Mouse (Mus musculus) forebrain, embryonic 10.5 days (tissue): ENCODE results near the gene Atxn2. TPM values are rescaled to one million over a fixed set of nuclear protein-coding genes. Genes with fewer than 3 reads are reported as not detected.
"Not testable (repeated sequence)": the region's sequence is repeated elsewhere in the genome, so short reads cannot be mapped to it uniquely, and the experiment has no call there.

ENCODE experiments used
- DNase-seq: peaks from one replicate; pipeline ENCODE4 v3.0.0-alpha.2; 2017; ENCODE audit warnings: low spot score; ENCODE audit errors: extremely low spot score
- H3K27ac ChIP-seq: fragments of 300-500 bp; sonication (generic); 2 replicates; pipeline ENCODE4 v1.5.1; 2016; ENCODE audit warnings: mild to moderate bottlenecking
- H3K27me3 ChIP-seq: fragments of 300-500 bp; sonication (generic); 2 replicates; pipeline ENCODE4 v1.6.1; 2016; ENCODE audit warnings: mild to moderate bottlenecking; ENCODE audit not compliant: poor library complexity, severe bottlenecking
- H3K36me3 ChIP-seq: fragments of 300-500 bp; sonication (generic); replicated peaks from 2 replicates; pipeline ENCODE4 v1.6.1; 2016; ENCODE audit warnings: mild to moderate bottlenecking, moderate library complexity
- H3K4me1 ChIP-seq: fragments of 300-500 bp; sonication (generic); 2 replicates; pipeline ENCODE4 v1.6.1; 2016
- H3K4me3 ChIP-seq: fragments of 300-500 bp; sonication (generic); 2 replicates; pipeline ENCODE4 v1.5.1; 2016; ENCODE audit warnings: mild to moderate bottlenecking, moderate library complexity
- H3K9me3 ChIP-seq: fragments of 300-500 bp; sonication (generic); 2 replicates; pipeline ENCODE4 v1.6.1; 2016; ENCODE audit warnings: mild to moderate bottlenecking, moderate library complexity
- WGBS: fragments of 180-500 bp; shearing (Covaris S2); methylation state at CpG from one replicate; pipeline ENCODE4 v1.1.7; 2016; 5-methylcytosine and 5-hydroxymethylcytosine counted together
- polyA plus RNA-seq: library from polyadenylated mRNA; unstranded; fragments of >200 nt; fragmentation: Nextera tagmentation; extraction: Ambion mirVana; gene quantifications from 2 replicates; pipeline ENCODE4 v1.2.1, GENCODE M21; 2016

Gene Atxn2
- polyA plus RNA-seq, 1 experiment from 2014 or later: 41.0 TPM

DNA sequence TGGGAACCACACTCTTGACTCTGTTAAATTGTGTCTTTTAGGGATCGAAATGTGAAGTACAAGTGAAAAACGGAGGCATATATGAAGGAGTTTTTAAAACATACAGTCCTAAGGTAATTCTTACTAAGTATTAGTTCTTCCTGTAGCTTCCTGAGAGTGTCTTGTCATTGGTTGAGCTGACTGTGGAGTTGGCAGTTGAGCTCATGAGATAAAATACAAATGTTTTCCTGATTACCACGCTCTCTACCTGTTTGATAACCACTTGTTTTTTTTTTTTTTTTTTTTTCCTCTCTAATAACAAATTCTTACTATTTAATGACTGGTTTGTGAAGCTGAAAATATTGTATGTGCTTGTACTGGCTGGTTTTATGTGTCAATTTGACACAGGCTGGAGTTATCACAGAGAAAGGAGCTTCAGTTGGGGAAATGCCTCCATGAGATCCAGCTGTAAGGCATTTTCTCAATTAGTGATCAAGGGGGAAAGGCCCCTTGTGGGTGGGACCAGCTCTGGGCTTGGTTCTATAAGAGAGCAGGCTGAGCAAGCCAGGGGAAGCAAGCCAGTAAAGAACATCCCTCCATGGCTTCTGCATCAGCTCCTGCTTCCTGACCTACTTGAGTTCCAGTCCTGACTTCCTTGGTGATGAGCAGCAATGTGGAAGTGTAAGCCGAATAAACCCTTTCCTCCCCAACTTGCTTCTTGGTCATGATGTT lies 36.9 kb downstream of the Atxn2 start:
- H3K27me3 ChIP-seq, H3K4me3 ChIP-seq, H3K4me1 ChIP-seq, H3K9me3 ChIP-seq, DNase-seq, H3K27ac ChIP-seq: not testable (repeated sequence)
- peaks cover 73% of the 10 kb centered on the region for H3K36me3 ChIP-seq
- WGBS: 96% methylated on average over 4 of the region's 4 CpGs

DNA sequence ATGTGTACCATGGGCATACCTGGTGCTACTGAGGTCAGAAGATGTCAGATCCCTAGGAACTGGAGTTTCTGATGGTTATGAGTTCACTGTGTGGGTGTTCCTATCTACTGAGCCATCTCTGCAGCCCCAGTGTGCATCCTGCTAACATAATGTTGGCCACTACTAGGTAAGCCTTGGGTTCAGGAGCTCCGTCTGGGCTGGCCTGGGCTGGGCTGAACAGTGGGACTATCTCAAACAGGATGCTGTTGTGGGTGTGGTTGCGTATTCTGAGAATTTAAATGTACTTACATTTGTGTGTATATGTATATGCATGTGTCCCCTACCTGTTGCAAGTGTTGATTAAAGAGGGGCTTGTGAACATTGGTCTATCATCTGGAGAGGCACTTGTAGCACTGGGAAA lies 38.5 kb downstream of the Atxn2 start:
- 92% methylated on average over 2 of the region's 2 CpGs for WGBS
- Histone ChIP-seq H3K36me3 (peaks cover 83% of the 10 kb centered on the region), H3K4me1 (no peaks in the 10 kb centered on the region), H3K4me3 (no peak overlapping the region), H3K27ac (no peak overlapping the region), H3K27me3 (no peaks in the 10 kb centered on the region), H3K9me3 (no peaks in the 10 kb centered on the region)
- no peak for DNase-seq

DNA sequence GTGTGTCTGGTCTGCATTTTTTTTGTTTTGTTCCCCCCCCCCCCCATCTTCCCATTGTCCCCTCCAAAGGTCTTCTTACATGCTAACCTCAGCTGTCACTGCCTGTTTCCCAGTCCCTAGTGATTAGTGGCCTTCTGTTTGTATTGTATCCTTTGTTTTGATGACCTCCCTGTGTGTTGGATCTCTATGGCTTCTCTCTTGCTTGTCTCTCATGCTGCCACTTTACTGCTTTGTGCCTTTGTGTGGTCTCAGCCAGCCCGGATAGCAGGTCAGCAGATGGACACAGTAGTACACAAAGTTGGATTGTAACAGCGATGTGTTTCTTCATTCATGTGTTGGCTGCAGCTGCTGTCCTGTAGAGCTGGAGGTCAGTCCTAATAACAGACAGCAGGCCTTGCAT lies 46.8 kb downstream of the Atxn2 start:
- Histone ChIP-seq H3K4me3 (no peak overlapping the region), H3K36me3 (peaks cover 94% of the 10 kb centered on the region), H3K27me3 (no peaks in the 10 kb centered on the region), H3K9me3 (no peaks in the 10 kb centered on the region), H3K27ac (no peak overlapping the region), H3K4me1 (0 out of 2 replicates have a peak, but pooled peaks cover 3% of the 10 kb centered on the region)
- DNase-seq: no peak
- 68% methylated on average over 2 of the region's 2 CpGs for WGBS

DNA sequence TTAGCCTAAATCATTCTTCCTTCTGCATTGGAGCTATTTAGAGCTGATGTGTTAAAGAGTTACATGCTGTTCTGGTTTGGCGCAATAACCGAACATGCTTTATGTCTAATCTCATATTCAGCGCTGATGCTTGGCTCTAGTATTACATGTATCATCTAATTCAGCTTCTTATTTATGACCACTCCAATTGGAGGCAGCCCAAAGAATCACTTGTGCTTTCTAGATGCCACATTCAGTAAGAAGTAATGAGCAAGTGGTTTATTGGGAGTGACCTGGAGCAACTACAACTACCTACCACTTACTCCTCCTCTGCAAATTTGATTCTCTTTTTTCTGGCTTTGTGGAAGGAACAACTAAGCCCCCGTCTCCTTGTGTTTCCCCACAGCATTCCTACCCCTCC lies 47.2 kb downstream of the Atxn2 start:
- 94% methylated on average over 4 of the region's 4 CpGs for WGBS
- no peak for DNase-seq
- H3K9me3 ChIP-seq: no peaks in the 10 kb centered on the region
- no peak overlapping the region for H3K27ac ChIP-seq
- H3K27me3 ChIP-seq: no peaks in the 10 kb centered on the region
- H3K36me3 ChIP-seq: peaks cover 94% of the 10 kb centered on the region
- H3K4me1 ChIP-seq: 0 out of 2 replicates have a peak, but pooled peaks cover 3% of the 10 kb centered on the region
- H3K4me3 ChIP-seq: no peak overlapping the region

DNA sequence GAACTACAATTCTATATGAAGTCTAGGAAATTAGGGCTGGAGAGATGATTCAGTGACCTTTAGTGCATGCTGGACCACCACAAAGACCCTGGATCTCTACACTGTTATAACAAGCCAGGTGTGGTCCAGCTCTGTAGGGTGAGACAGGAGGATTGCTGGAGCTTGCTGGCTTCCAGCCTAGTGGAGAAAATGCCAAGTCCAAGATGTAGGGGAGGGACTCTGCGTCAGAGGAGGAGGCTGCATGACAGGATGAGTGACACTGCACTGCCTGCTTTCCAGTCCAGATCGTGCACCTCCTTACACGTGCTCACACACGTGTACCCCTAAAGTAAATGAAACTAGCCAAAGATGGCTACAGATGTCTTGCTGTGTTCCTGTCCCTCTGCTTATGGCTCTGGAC lies 48.8 kb downstream of the Atxn2 start:
- no peaks in the 10 kb centered on the region for H3K27me3 ChIP-seq
- 97% methylated on average over 4 of the region's 4 CpGs for WGBS
- no peak for DNase-seq
- no peaks in the 10 kb centered on the region for H3K9me3 ChIP-seq
- H3K27ac ChIP-seq: no peak overlapping the region
- H3K4me3 ChIP-seq: no peak overlapping the region
- peaks cover 89% of the 10 kb centered on the region for H3K36me3 ChIP-seq
- 0 out of 2 replicates have a peak, but pooled peaks cover 3% of the 10 kb centered on the region for H3K4me1 ChIP-seq

DNA sequence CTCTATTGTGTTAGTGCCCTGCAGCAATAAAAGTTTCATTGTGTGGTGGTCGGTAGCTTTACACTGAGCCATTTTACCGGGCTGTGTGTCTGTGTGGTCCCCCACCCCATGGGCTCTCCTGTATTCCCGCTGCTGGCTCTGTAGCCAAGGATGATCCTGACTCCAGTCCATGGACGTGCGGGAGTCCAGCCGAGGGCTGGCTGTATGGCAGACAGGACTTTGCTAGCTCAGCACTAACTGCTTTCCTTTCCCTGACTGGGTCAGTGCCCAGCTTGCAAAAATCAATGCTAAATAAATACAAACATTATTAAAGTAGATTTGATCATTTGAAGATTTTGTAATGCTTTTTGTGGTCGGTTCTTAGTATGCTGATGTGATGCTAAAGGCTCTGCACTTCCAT lies 50.3 kb downstream of the Atxn2 start:
- no peak overlapping the region for H3K27ac ChIP-seq
- no peak overlapping the region for H3K4me3 ChIP-seq
- no peak for DNase-seq
- H3K36me3 ChIP-seq: peaks cover 88% of the 10 kb centered on the region
- 77% methylated on average over 7 of the region's 7 CpGs for WGBS
- H3K9me3 ChIP-seq: no peaks in the 10 kb centered on the region
- no peaks in the 10 kb centered on the region for H3K27me3 ChIP-seq
- H3K4me1 ChIP-seq: 0 out of 2 replicates have a peak, but pooled peaks cover 3% of the 10 kb centered on the region

DNA sequence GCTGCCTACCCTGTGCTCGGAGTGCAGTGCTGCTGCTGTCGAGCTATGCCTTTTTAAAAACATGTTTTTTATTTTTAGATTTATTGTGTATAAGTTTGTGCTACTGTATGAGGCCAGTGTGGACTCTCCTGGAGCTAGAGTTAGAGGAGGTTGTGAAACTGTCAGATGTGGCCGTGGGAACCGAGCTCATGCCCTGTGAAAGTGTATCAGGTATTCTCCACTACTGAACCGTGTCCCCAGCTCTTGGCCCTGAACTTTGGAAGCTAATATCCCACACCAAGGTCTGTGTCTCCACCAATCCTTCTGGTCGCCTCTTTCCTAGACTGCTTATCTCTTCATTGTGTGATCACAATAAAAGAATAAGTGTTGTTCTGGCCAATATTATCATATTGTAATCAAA lies 51.8 kb downstream of the Atxn2 start:
- Histone ChIP-seq H3K27ac (no peak overlapping the region), H3K36me3 (peaks cover 87% of the 10 kb centered on the region)
- WGBS: 96% methylated on average over 6 of the region's 6 CpGs

DNA sequence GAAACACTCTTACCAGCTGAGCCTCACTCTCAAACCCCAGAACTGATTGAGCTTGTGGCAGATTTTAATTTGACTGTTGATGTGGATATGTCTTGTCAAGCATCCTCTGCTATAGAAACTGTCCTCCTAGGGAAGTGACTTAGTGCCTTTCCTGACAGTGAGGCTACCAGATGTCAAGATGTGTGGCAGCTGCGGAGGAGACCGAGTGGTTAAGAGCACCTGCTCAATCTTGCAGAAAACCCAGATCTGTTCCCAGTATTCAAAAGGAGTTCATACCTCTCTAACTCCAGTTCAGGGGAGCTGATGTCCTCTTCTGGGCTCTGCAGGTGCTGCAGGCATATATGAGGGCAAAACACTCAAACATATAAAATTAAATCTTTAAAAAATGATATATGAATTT lies 53.9 kb downstream of the Atxn2 start:
- Histone ChIP-seq H3K4me1 (0 out of 2 replicates have a peak, but pooled peaks cover 3% of the 10 kb centered on the region), H3K4me3 (no peak overlapping the region), H3K27me3 (no peaks in the 10 kb centered on the region), H3K36me3 (peaks cover 81% of the 10 kb centered on the region), H3K9me3 (no peaks in the 10 kb centered on the region), H3K27ac (no peak overlapping the region)
- DNase-seq: no peak
- 91% methylated on average over 2 of the region's 2 CpGs for WGBS

More for the DNA sequence above, 51.8 kb downstream of the Atxn2 start:
- no peak for DNase-seq
- no peak overlapping the region for H3K4me3 ChIP-seq
- H3K9me3 ChIP-seq: no peaks in the 10 kb centered on the region
- H3K4me1 ChIP-seq: 0 out of 2 replicates have a peak, but pooled peaks cover 3% of the 10 kb centered on the region
- no peaks in the 10 kb centered on the region for H3K27me3 ChIP-seq

DNA sequence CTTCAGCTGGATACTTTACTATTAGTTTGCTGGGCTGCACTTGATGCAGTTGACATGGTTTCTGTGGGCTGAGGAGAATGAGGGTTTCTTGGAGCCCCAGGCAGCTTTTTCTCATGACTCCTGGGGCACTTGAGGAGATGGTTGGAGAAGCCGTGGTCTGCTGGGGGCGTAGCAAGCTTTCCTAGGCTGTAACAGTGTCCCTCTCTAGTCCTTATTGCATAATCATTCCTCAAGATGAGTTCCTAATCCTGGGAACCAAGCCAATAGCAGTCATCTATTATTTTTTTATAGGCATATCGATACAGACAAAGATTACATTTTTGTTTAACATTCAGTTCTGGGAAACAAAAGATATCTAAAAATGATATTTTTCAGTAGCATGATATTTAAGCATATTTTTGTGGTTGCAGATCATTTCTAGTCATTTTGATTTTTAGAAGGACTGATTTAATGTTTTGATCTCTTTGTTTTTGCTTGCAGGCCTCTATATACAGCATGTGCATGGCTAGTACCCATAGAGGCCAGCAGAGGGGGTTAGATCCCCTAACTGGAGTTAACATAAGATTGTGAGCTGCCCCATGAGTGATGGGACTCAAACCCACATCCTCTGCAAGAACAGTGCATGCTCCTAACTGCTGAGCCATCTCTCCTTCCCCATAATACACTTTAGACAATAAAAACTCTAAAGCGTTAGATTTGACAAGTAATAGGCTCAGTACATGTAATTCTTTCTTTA lies 55.1 kb downstream of the Atxn2 start:
- Histone ChIP-seq H3K4me1 (no peaks in the 10 kb centered on the region), H3K9me3 (no peaks in the 10 kb centered on the region), H3K27ac (no peak overlapping the region), H3K27me3 (no peaks in the 10 kb centered on the region), H3K36me3 (peaks cover 74% of the 10 kb centered on the region), H3K4me3 (no peak overlapping the region)
- WGBS: 97% methylated on average over 4 of the region's 4 CpGs
- DNase-seq: no peak

DNA sequence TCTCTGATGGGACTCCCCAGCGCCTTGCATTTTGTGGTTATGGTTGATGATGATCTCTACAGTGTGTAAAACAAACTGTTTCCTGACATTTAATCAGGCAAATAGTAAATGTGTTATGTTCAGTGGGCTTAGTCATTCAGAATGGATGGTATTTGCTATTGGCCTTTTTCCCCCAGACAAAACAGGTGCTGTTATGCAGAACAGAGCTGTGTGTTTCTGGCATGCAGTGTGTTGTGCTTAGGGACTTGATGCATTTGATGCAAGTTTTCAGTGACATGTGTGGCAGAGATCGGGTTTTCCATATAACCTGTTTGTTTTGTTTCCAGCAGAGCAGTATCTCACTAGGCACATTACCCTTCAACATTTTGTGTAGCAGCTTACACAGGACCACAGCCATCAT lies 56.4 kb downstream of the Atxn2 start:
- no peaks in the 10 kb centered on the region for H3K27me3 ChIP-seq
- peaks cover 74% of the 10 kb centered on the region for H3K36me3 ChIP-seq
- 90% methylated on average over 2 of the region's 2 CpGs for WGBS
- no peaks in the 10 kb centered on the region for H3K9me3 ChIP-seq
- H3K4me1 ChIP-seq: no peaks in the 10 kb centered on the region
- no peak overlapping the region for H3K27ac ChIP-seq
- no peak for DNase-seq
- no peak overlapping the region for H3K4me3 ChIP-seq

DNA sequence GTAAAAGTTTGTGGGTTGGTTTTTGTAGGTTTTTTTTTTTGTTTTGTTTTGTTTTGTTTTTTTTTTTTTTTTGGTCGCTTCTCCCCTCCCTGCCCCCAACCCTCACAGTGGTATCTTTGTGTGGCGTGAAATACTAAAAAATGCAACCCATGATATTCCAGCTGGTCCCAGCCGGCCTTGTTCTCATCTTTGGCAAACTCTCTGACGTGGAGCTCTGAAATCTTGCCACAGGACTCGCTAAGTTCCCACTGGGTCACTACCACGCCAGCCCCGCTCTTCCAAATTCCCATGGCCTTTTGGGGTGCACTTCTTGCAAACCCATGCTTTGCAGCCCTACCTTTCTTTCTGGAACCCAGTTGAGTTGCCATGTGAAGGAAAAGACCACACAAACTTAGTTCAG lies 58.7 kb downstream of the Atxn2 start:
- Histone ChIP-seq H3K36me3 (peaks cover 81% of the 10 kb centered on the region), H3K4me3 (no peak overlapping the region), H3K27ac (no peak overlapping the region), H3K4me1 (no peaks in the 10 kb centered on the region), H3K27me3 (no peaks in the 10 kb centered on the region), H3K9me3 (no peaks in the 10 kb centered on the region)
- 89% methylated on average over 7 of the region's 7 CpGs for WGBS
- no peak for DNase-seq

DNA sequence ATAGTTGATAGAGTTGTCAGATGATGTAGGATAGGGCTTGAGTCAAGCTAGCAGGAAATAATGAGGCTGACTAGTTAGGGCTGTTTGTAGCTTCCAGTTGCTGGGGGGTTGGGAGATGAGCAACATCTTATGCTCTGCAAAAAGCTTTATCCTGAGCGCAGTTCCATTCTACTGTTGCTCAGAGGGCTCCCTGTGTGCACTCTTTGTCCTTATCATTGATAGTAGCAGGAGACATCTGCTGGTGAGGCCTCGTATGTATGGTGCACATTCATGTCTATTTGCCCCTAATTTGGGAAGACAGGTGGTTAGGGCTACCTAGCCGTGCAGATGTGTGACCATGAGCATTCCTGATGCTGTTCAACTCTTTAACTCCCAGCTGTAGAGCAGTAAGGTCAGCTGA lies 60.5 kb downstream of the Atxn2 start:
- peaks cover 83% of the 10 kb centered on the region for H3K36me3 ChIP-seq
- H3K4me3 ChIP-seq: no peak overlapping the region
- no peaks in the 10 kb centered on the region for H3K9me3 ChIP-seq
- DNase-seq: no peak
- no peak overlapping the region for H3K27ac ChIP-seq
- WGBS: 95% methylated on average over 3 of the region's 3 CpGs
- H3K27me3 ChIP-seq: no peaks in the 10 kb centered on the region
- H3K4me1 ChIP-seq: no peaks in the 10 kb centered on the region

DNA sequence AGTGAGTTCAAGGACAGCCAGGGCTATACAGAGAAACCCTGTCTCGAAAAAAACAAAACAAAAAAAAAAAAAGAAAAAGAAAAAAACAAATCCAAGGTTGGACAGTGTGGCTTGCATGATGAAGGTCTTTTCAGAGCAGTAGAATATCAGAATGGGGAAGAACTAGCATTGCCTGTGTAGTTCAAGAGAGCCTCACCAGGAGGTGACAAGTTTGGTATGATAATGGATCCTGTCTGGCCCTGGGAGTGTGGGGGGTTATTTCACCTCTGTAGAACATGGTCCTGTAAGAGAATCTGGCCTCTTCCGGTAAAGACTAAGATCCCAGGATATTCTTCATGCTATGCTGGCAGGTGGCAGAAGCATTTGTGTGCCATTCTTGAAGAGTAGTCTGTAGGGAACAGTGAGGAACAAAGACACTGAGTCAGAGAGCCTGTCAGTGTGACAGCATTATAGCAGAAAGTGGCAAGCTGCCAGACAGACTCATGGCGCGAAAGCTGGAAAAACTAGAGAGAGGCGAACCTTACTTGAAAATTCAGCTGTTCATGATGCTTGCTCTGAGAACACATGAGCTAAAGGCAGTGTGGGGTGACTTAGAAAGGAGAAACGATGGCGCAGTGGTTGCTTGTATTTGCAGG lies 67.5 kb downstream of the Atxn2 start:
- Histone ChIP-seq H3K27me3 (no peaks in the 10 kb centered on the region), H3K36me3 (peaks cover 99% of the 10 kb centered on the region), H3K4me1 (no peaks in the 10 kb centered on the region), H3K9me3 (no peaks in the 10 kb centered on the region), H3K4me3 (no peak overlapping the region), H3K27ac (no peak overlapping the region)
- DNase-seq: no peak
- 96% methylated on average over 7 of the region's 7 CpGs for WGBS
